Mouse (Mus musculus) telencephalon, adult 2 months (tissue): ENCODE results near the gene Myrf.
"Not testable (repeated sequence)": the region's sequence is repeated elsewhere in the genome, so short reads cannot be mapped to it uniquely, and the experiment has no call there.

Source experiments
- DNase-seq: peaks from one replicate; pipeline ENCODE4 v3.0.0-alpha.2; 2011; ENCODE audit warnings: low read depth, low spot score

Gene Myrf

GRCm38 (mm10) chr19:10176941-10177372 lies 63.6 kb downstream of the Myrf start:
- DNase-seq = no peak

- no peak for DNase-seq
Measured at GRCm38 (mm10) chr19:10176477-10176876, 64.1 kb downstream of the Myrf start.

- DNase-seq = no peak
Measured at GRCm38 (mm10) chr19:10174956-10175355, 65.6 kb downstream of the Myrf start.

- no peak for DNase-seq
Measured at GRCm38 (mm10) chr19:10173844-10174539, 66.6 kb downstream of the Myrf start.

GRCm38 (mm10) chr19:10173116-10173718 lies 67.3 kb downstream of the Myrf start:
- no peak for DNase-seq

GRCm38 (mm10) chr19:10171846-10172245 lies 68.7 kb downstream of the Myrf start:
- peak; percentile 47 for DNase-seq

GRCm38 (mm10) chr19:10171359-10171758 lies 69.2 kb downstream of the Myrf start:
- DNase-seq = no peak

GRCm38 (mm10) chr19:10170466-10170865 lies 70.1 kb downstream of the Myrf start:
- no peak for DNase-seq

- not testable (repeated sequence) for DNase-seq
Measured at GRCm38 (mm10) chr19:10169692-10170330, 70.7 kb downstream of the Myrf start.

- no peak for DNase-seq
Measured at GRCm38 (mm10) chr19:10169179-10169578, 71.4 kb downstream of the Myrf start.

GRCm38 (mm10) chr19:10168441-10168840 lies 72.1 kb downstream of the Myrf start:
- DNase-seq = no peak

GRCm38 (mm10) chr19:10167951-10168350 lies 72.6 kb downstream of the Myrf start:
- DNase-seq = no peak

GRCm38 (mm10) chr19:10167112-10167511 lies 73.4 kb downstream of the Myrf start:
- DNase-seq = no peak

GRCm38 (mm10) chr19:10165928-10166327 lies 74.6 kb downstream of the Myrf start:
- not testable (repeated sequence) for DNase-seq

GRCm38 (mm10) chr19:10163896-10164295 lies 76.7 kb downstream of the Myrf start:
- DNase-seq = no peak
